Mouse (Mus musculus) thymus, postnatal 10 days (tissue): ENCODE data around the gene Atp2c1.

Experiments
- DNase-seq, 2 experiments: peaks; one replicate each; pipeline ENCODE4 v3.0.0; 2021; ENCODE audit warnings: low spot score in 2 of 2

Gene Atp2c1

DNA sequence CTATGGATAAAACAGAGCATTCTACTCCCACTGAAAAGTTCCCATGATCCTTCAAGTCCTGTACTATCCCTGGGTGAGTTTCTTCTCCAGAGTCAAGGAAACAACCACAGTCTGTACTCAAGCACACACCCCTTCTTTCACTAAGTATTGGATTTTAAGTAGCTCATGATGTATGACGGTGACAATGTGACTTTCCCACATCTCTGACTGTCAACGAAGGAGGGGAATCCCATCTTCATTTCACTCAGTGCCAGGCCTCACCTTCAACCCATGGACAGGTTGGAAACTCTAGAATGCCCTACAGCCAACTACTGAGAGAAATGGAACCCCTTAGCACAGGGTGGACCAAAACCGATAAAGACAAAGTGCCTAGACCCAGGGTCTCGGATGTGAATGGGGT is 160.9 kb downstream of the Atp2c1 start:
- no peak for DNase-seq

DNA sequence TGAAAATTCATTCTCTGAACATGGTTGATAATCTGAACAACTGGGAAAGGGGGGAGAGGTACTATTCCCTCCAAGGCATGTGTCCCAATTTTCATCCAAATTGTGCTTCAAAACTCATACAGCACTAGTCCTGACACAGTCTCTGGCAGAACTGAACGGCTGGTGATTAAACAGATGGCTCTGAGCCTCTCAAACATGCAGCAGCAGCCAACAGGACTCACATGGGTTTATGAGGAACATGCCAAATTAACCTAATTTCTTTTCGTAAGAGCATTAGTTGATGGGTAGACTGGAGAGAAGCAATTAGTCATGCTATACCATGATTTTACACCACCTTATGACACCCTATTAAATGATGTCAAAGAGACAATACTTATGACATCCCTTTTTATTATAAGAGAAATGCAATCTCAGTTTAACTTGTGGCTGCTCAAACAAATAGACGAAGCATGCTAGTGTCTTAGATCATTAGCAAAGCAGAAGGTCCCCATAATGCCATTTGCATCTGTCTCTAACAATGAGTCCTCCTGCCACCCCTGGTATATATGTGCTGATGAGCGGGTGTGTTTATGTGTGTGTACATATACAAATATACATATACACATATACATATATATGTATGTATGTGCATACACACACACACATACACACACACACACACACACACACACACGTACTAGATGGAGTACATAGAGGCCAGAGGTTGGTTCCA is 163.4 kb downstream of the Atp2c1 start:
- DNase-seq = no peak

DNA sequence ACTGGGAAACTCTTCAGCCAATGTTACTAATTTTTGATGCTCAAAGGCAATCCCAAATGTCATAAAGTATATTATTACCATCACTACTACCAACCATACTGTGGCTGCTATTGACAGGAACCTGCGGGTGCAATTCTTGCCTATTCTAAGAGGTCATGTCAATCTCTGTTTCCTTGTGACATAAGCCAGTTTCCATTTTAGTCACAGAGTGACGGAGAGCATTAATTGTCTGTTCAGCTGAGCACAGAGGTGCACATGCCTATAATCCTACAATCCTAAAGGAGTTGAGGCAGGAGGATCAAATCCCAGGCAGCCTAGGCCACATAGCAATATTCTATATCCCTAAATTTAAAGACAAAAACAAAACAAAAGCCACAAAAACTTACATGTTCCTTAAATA is 164.9 kb downstream of the Atp2c1 start:
- no peak for DNase-seq
